Mouse (Mus musculus): ENCODE data around the gene Wdr46.
"Not testable (repeated sequence)": the region's sequence is repeated elsewhere in the genome, so short reads cannot be mapped to it uniquely, and the experiment has no call there.

Wdr46 gene

DNA sequence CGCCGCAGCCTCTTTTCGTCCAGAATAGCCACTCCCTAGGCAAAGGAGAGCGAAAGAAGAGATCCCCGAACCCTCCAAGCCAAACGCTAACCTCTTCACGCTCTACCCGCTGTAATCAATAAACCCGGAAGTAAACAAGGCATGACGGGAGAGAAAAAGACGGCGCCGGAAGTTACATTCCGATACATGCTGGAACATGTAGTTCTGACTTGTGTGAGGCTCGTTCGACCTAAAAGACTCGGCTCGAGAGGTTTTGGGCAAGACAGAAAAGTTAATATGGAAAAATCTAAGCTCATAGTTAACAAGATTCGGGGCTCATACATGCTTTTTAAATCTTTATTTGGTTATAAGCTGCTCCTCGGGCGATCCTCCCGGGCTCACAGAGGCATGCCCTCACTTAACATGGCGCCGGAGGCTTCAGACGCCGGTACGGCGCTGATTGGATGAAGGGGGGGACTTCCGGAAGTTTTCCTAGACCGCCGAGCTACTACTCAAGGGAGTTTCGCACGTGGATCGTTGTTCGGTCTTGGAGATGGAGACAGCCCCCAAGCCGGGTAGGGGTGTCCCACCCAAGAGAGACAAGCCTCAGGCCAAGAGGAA lies at the start of gene Wdr46, which contains the start of gene Pfdn6:
Wdr46 (plus strand) TSS at position 455 of the 600 bp plus-strand sequence.
Pfdn6 (minus strand) TSS at position 138 of the 600 bp plus-strand sequence.
- DNase-seq (ENCODE audit: low spot score) = peak; percentile 86

GRCm38 (mm10) chr17:33891357-33891756 lies 49.1 kb upstream of the Wdr46 start:
- no peak for DNase-seq (ENCODE audit: low spot score)

DNA sequence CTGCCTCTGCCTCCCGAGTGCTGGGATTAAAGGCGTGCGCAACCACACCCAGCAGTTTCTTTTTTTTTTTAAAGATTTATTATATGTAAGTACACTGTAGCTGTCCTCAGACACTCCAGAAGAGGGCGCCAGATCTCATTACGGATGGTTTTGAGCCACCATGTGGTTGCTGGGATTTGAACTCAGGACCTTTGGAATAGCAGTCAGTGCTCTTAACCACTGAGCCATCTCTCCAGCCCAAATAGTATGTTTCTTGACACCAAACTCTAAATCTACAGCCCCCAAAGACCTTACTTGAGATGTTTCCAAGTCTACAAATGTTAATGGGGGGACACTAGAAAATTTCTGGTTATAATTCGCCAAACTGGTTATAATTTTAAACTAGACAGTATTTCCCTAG lies 48.6 kb upstream of the Wdr46 start:
- DNase-seq (ENCODE audit: low spot score) = not testable (repeated sequence)

GRCm38 (mm10) chr17:33892429-33892828 lies 48.0 kb upstream of the Wdr46 start:
- DNase-seq (ENCODE audit: low spot score) = no peak

DNA sequence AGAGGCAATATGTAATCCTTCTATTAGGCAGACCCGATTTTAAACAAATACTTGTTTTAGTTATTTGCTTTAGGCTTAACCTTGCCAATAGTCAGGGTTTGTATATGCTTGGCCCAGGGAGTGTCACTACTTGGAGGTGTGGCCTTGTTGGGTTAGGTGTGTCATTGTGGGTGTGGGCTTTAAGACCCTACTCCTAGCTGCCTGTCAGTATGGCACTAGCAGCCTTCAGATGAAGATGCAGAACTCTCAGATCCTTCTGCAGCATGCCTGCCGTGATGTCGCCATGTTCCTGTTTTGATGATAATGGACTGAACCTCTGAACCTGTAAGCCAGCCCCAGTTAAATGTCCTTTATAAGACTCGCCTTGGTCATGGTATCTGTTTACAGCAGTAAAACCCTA lies 47.4 kb upstream of the Wdr46 start:
- not testable (repeated sequence) for DNase-seq (ENCODE audit: low spot score)

- no peak for DNase-seq (ENCODE audit: low spot score)
Measured at GRCm38 (mm10) chr17:33897114-33897794, 43.2 kb upstream of the Wdr46 start.

DNA sequence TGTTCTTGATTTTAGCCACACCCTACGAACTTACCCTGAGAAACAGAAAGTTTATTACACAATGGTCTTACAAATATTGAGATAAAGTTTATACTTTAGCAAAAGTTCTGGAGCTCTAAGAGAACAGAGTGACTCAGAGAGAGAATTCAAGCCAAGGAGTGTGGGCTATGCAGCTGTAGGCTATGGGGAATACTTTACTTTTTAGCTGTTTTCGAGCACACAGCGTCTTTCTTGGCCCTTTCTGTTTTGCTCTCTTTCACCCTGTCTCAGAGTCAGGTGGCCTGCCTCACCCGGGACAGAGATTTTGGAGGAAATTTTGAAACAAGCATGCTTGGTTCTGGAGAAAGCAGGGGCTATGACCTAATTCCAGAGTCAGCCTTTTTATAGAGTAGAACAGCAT lies 42.3 kb upstream of the Wdr46 start:
- DNase-seq (ENCODE audit: low spot score) = not testable (repeated sequence)

DNA sequence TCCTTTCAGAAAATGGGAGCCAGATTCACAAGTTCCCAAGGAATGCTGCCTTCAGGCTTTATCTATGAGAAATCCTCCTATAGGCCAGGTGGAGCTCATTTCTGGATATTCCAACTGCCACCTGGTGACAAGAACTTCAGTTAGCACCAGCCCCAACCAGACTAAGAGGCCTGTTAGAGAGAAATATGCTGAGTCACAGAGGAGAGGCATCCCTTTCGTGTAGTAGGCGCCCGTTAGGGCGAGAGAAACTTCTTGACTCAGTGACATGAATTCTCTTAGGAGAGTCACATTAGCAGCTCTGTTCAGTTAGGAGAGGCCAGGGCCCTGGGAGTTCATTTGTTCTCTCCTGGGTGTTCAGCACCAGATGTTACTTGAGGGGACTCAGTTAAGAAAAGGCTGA lies 40.8 kb upstream of the Wdr46 start:
- DNase-seq (ENCODE audit: low spot score) = no peak

DNA sequence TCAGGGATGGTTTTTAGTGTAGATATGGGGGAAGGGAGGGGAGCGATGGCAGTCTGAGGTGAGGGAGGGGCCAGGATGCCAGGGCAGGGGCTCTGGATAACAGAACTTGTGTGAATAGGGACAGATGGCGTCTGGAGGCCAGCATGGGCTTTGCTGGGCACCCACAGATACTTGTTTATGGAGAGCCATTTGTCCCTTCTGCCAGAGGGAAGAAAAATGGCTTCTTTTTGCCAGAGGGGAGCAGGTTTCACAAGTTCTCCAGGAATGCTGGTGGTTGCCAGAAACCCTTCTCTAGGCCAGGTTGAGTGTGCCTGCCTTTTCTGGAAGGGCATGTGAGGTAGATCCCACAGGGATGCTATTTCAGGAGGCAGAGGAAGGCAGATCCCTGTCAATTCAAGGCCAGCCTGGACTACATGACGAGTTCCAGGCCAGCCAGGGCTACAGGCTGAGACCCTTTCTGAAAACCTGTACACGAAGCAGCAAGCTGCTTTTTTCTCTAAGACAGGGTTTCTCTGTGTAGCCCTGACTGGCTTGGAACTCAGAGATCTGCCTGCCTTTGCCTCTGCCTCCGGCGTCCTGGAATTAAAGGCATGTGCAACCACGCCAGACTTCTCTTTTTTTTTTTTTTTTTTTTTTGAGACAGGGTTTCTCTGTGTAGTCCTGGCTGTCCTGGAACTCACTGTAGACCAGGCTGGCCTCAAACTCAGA lies 40.0 kb upstream of the Wdr46 start:
- DNase-seq (ENCODE audit: low spot score) = no peak

DNA sequence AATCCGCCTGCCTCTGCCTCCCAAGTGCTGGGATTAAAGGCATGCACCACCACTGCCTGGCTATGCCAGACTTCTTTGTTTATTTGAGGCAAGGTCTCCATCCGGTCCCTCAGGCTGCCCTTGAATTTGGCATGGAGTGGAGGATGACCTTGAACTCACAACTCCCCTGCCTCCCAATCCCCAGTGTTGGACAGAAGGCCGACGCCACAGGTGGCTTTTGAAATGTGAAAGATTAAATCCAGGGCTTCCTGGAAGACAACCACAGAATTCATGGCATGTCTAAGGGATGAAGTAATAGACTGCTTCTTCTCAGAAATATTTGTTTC lies 39.5 kb upstream of the Wdr46 start:
- no peak for DNase-seq (ENCODE audit: low spot score)

DNA sequence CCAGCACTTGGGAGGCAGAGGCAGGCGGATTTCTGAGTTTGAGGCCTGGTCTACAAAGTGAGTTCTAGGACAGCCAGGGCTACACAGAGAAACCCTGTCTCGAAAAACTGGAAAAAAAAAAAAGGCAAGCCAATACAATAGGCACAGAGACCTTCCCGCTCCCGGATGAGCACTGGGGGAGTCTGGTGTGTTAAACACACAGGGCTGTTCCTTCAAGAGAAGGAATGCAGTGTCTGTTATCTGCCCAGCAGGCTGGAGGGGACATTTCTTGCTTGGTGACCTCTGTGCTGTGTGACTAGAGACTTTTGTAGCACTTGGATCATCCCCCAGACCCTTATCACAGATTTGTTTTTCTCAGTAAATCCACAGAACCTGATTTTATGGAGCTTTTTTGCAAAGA lies 38.8 kb upstream of the Wdr46 start:
- no peak for DNase-seq (ENCODE audit: low spot score)

DNA sequence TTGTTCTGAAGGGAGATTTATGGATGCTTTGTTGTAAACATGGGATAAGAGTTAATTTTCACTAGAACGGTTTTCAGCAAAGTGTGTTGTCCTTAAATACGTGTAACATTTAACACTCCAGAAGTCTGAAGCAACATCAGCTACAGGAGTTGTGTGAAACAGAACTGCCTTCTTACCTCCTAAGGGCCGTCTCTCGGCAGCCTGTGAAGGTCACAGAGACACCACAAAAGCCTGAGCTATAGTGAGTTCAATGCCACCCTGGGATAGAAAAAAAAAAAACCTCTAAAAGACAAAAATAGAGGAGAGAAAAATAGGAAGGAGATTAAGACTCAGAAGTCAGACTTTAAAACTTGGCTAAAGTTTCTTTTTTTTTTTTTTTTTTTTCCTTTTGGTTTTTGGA lies 38.4 kb upstream of the Wdr46 start:
- no peak for DNase-seq (ENCODE audit: low spot score)

DNA sequence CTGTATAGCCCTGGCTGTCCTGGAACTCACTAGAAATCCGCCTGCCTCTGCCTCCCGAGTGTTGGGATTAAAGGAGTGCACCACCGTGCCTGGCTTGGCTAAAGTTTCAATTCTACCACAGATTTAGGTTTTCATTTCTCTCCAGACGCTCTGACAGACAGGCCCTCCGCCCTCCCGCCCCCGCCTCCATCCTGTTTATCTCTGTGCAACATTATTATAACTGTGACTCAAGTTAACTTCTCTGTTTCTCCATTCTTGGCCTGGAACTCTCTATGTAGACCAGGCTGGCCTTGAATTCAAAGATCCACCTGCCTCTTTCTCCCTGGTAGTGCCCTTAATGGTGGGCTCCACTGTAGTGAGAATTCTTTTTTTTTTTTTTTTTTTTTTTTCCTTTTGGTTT lies 38.0 kb upstream of the Wdr46 start:
- DNase-seq (ENCODE audit: low spot score) = no peak

DNA sequence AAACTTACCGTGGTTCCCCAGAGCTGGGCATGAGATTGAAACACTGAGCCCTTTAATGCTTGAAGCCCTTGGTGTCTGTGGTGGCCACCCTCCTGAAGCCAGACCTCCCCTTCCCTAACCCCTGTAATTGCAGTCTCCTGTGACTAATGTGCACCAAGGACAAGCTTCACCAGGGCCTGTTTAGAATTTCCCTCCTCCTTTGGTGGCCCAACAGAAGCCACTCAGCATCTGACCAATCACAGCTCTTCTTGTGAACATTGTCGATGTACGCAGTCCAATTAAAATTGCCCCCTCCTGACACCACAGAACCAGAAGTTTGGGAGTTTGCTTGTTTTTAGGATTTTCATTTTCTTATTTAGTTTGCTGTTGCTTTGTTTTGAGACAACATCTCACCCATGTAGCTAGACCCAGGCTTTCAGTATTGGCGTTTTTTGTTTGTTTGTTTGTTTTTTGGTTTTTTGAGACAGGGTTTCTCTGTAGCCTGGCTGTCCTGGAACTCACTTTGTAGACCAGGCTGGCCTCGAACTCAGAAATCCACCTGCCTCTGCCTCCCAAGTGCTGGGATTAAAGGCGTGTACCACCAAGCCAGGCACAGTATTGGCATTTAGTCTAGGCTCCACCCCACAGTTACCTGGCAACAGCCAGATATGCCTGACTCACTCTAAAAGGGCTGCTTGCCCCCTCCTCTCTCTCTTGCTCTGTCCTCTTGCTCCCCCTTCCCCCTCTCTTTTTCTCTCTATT lies 36.4 kb upstream of the Wdr46 start:
- DNase-seq (ENCODE audit: low spot score) = not testable (repeated sequence)

- DNase-seq (ENCODE audit: low spot score) = not testable (repeated sequence)
Measured at GRCm38 (mm10) chr17:33904835-33905234, 35.6 kb upstream of the Wdr46 start, which contains the start of gene Platr17. TSS of gene Platr17 (plus strand) at chr17:33905135.

GRCm38 (mm10) chr17:33908331-33909076 lies 32.0 kb upstream of the Wdr46 start:
- DNase-seq (ENCODE audit: low spot score) = no peak

DNA sequence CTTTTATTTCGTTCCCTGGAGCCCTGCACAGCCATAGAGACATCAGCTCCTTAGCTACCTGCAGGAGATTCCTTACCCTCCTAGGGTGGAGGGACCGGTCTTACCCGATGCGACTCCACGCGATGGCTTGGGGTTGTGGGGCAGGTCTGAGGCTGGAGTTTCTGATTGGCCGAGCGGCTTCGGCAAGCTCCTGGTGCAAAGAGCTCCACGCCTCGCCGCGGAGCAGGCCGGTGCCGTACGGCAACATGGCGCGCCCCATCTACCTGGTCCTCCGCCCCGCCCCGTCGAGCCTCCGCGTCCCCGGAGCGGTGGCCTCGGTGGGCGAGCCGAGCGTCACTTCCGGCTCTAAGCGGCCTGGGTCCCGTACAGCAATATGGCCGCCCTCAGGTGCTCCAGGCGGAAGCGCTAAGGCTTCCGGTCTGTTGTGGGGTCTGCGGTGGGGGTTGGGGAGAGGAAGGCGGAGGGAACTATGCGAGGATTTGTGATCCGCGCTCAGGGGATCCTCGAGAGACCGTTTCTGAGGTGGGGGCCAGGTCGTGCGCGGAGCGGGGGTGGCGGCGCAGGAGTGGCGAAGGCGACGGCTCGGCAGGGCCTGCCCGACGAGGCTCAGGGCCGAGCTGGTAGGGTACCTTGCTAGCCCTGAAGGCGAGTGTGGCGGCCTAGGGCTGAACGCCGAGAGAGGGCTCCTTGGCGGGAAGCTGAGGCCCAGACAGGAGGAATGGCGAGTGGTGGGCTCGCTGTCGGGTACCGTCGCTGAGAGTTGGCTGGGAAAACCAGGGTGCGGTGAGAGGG lies 31.2 kb upstream of the Wdr46 start, which contains the start of gene Daxx:
Daxx (plus strand) TSS at position 338 of the 792 bp plus-strand sequence.
- DNase-seq (ENCODE audit: low spot score) = peak; percentile 98

- DNase-seq (ENCODE audit: low spot score) = no peak
Measured at GRCm38 (mm10) chr17:33909869-33910250, 30.6 kb upstream of the Wdr46 start.

DNA sequence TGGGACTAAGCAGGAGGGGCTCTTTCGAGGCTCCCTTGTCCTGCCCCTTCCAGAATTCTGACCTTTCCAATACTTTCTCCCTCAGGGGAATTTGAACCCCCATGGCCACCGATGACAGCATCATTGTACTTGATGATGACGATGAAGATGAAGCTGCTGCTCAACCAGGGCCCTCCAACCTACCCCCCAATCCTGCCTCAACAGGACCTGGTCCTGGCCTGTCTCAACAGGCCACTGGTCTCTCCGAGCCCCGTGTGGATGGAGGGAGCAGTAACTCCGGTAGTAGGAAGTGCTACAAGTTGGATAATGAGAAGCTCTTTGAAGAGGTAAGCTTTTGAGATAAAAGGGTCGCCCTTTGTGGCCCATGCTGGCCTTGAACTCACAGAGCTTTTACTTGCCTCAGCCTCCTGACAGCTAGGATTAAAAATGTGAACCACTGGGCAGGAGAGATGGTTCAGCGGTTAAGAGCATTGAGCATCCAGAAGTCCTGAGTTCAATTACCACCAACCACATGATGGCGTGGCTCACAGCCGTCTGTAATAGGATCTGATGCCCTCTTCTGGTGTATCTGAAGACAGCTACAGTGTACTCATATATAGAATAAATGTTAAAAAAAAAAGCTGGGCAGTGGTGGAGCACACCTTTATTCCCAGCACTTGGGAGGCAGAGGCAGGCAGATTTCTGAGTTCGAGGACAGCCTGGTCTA lies 30.0 kb upstream of the Wdr46 start:
- DNase-seq (ENCODE audit: low spot score) = no peak
